Mouse (Mus musculus): Measurements from ENCODE around the gene Cd209g.
"Not testable (repeated sequence)": the region's sequence is repeated elsewhere in the genome, so short reads cannot be mapped to it uniquely, and the experiment has no call there.

Cd209g gene

GRCm38 (mm10) chr8:4133798-4134197, at the start of gene Cd209g:
TSS of gene Cd209g (plus strand) at chr8:4134098.
- DNase-seq = no peak

- DNase-seq = not testable (repeated sequence)
These were observed 46.6 kb upstream of the Cd209g start for GRCm38 (mm10) chr8:4087180-4087722.

GRCm38 (mm10) chr8:4088514-4088913, 45.4 kb upstream of the Cd209g start:
- DNase-seq = not testable (repeated sequence)

GRCm38 (mm10) chr8:4105735-4106134, 28.2 kb upstream of the Cd209g start, which contains the start of gene Cd209f:
TSS of gene Cd209f (minus strand) at chr8:4105835.
- not testable (repeated sequence) for DNase-seq

- DNase-seq = peak; percentile 86
These were observed 6.1 kb downstream of the Cd209g start for GRCm38 (mm10) chr8:4139660-4140646.

- peak; percentile 35 for DNase-seq
These were observed 7.8 kb downstream of the Cd209g start for GRCm38 (mm10) chr8:4141721-4142120.

- DNase-seq = no peak
These were observed 13.4 kb downstream of the Cd209g start for GRCm38 (mm10) chr8:4147272-4147671.

GRCm38 (mm10) chr8:4154878-4155277, 21.0 kb downstream of the Cd209g start:
- no peak for DNase-seq

GRCm38 (mm10) chr8:4162786-4163185, 28.9 kb downstream of the Cd209g start:
- DNase-seq = no peak

GRCm38 (mm10) chr8:4165176-4165851, 31.4 kb downstream of the Cd209g start:
- no peak for DNase-seq

GRCm38 (mm10) chr8:4165852-4166751, 32.2 kb downstream of the Cd209g start, which contains the start of gene Evi5l:
TSS of gene Evi5l (plus strand) at chr8:4166567.
- peak; percentile 97 for DNase-seq

GRCm38 (mm10) chr8:4166881-4167525, 33.1 kb downstream of the Cd209g start:
- no peak for DNase-seq

GRCm38 (mm10) chr8:4167918-4168317, 34.0 kb downstream of the Cd209g start:
- DNase-seq = no peak

GRCm38 (mm10) chr8:4172486-4172885, 38.6 kb downstream of the Cd209g start:
- no peak for DNase-seq

- no peak for DNase-seq
These were observed 40.1 kb downstream of the Cd209g start for GRCm38 (mm10) chr8:4174018-4174417.

- no peak for DNase-seq
These were observed 49.5 kb downstream of the Cd209g start for GRCm38 (mm10) chr8:4183409-4183808.

- DNase-seq = no peak
These were observed 52.3 kb downstream of the Cd209g start for GRCm38 (mm10) chr8:4186151-4186550.
